Mouse (Mus musculus) erythroblast, embryonic 14.5 days (primary cell): Measurements from ENCODE around the gene Rnf150. TPM values are rescaled to one million over a fixed set of nuclear protein-coding genes. Genes with fewer than 3 reads are reported as not detected.
"Not testable (repeated sequence)": the region's sequence is repeated elsewhere in the genome, so short reads cannot be mapped to it uniquely, and the experiment has no call there.

Experiments
- H3K27me3 ChIP-seq: 2 replicates; pipeline ENCODE4 v1.6.1; 2012; ENCODE audit warnings: inconsistent platforms; ENCODE audit not compliant: control insufficient read depth
- H3K36me3 ChIP-seq: 2 replicates; pipeline ENCODE4 v1.6.1; 2012; ENCODE audit warnings: mild to moderate bottlenecking, inconsistent platforms; ENCODE audit not compliant: control insufficient read depth
- H3K4me1 ChIP-seq: 2 replicates; pipeline ENCODE4 v1.6.1; 2012; ENCODE audit warnings: inconsistent platforms; ENCODE audit not compliant: control insufficient read depth
- H3K4me3 ChIP-seq: replicated peaks from 2 replicates; pipeline ENCODE3; 2012; ENCODE audit warnings: moderate library complexity, mild to moderate bottlenecking, inconsistent platforms
- H3K9me3 ChIP-seq: 2 replicates; pipeline ENCODE4 v1.6.1; 2012; ENCODE audit warnings: low read length, inconsistent platforms, mixed read lengths; ENCODE audit not compliant: control insufficient read depth
- GATA1 ChIP-seq: IDR thresholded peaks from 2 replicates; pipeline ENCODE4 v1.6.1; 2012; ENCODE audit warnings: low read length, inconsistent platforms, mixed read lengths
- TAL1 ChIP-seq: IDR thresholded peaks from 3 replicates; pipeline ENCODE4 v1.6.1; 2012; ENCODE audit warnings: low read length, inconsistent platforms, mixed read lengths
- polyA plus RNA-seq: library from polyadenylated mRNA; stranded (reverse); fragments of >175 nt; gene quantifications from 2 replicates; pipeline ENCODE4 v1.2.3, GENCODE M21; 2012

The Rnf150 gene
- polyA plus RNA-seq, 1 experiment = not detected

GRCm38 (mm10) chr8:83067906-83068305 is 204.8 kb downstream of the Rnf150 start:
- TF ChIP-seq TAL1 (no peak), GATA1 (no peak)
- Histone ChIP-seq H3K9me3 (no peaks in the 10 kb centered on the region), H3K27me3 (no peaks in the 10 kb centered on the region), H3K4me1 (no peaks in the 10 kb centered on the region), H3K4me3 (no peak overlapping the region), H3K36me3 (no peaks in the 10 kb centered on the region)

GRCm38 (mm10) chr8:83074248-83074647 is 211.1 kb downstream of the Rnf150 start:
- no peaks in the 10 kb centered on the region for H3K4me1 ChIP-seq
- TF ChIP-seq TAL1 (no peak), GATA1 (no peak)
- no peak overlapping the region for H3K4me3 ChIP-seq
- no peaks in the 10 kb centered on the region for H3K36me3 ChIP-seq
- no peaks in the 10 kb centered on the region for H3K27me3 ChIP-seq
- H3K9me3 ChIP-seq = no peaks in the 10 kb centered on the region

GRCm38 (mm10) chr8:83076621-83077020 is 213.5 kb downstream of the Rnf150 start:
- H3K4me1 ChIP-seq = no peaks in the 10 kb centered on the region
- H3K4me3 ChIP-seq = no peak overlapping the region
- no peaks in the 10 kb centered on the region for H3K27me3 ChIP-seq
- TF ChIP-seq TAL1 = no peak
- no peak for TF ChIP-seq GATA1
- H3K36me3 ChIP-seq = no peaks in the 10 kb centered on the region
- no peaks in the 10 kb centered on the region for H3K9me3 ChIP-seq

GRCm38 (mm10) chr8:83077329-83077728 is 214.2 kb downstream of the Rnf150 start:
- no peak for TF ChIP-seq GATA1
- TF ChIP-seq TAL1 = no peak
- H3K9me3 ChIP-seq = no peaks in the 10 kb centered on the region
- no peaks in the 10 kb centered on the region for H3K36me3 ChIP-seq
- no peak overlapping the region for H3K4me3 ChIP-seq
- H3K27me3 ChIP-seq = no peaks in the 10 kb centered on the region
- H3K4me1 ChIP-seq = no peaks in the 10 kb centered on the region

- TF ChIP-seq GATA1 = no peak
- TF ChIP-seq TAL1 = no peak
- Histone ChIP-seq H3K27me3 (no peaks in the 10 kb centered on the region), H3K4me1 (no peaks in the 10 kb centered on the region), H3K9me3 (no peaks in the 10 kb centered on the region), H3K36me3 (no peaks in the 10 kb centered on the region), H3K4me3 (no peak overlapping the region)
These were observed 215.8 kb downstream of the Rnf150 start for GRCm38 (mm10) chr8:83078701-83079533.

- H3K27me3 ChIP-seq = no peaks in the 10 kb centered on the region
- H3K4me3 ChIP-seq = no peak overlapping the region
- TF ChIP-seq TAL1 (no peak), GATA1 (no peak)
- H3K9me3 ChIP-seq = no peaks in the 10 kb centered on the region
- H3K4me1 ChIP-seq = no peaks in the 10 kb centered on the region
- H3K36me3 ChIP-seq = no peaks in the 10 kb centered on the region
These were observed 216.3 kb downstream of the Rnf150 start for GRCm38 (mm10) chr8:83079534-83079844.

- Histone ChIP-seq H3K4me1 (no peaks in the 10 kb centered on the region), H3K4me3 (no peak overlapping the region), H3K36me3 (no peaks in the 10 kb centered on the region), H3K9me3 (no peaks in the 10 kb centered on the region), H3K27me3 (no peaks in the 10 kb centered on the region)
- TF ChIP-seq TAL1 = no peak
- TF ChIP-seq GATA1 = no peak
These were observed 218.1 kb downstream of the Rnf150 start for GRCm38 (mm10) chr8:83081266-83081665.

- not testable (repeated sequence) for H3K9me3 ChIP-seq, H3K4me3 ChIP-seq, H3K4me1 ChIP-seq, H3K36me3 ChIP-seq, H3K27me3 ChIP-seq
These were observed 218.7 kb downstream of the Rnf150 start for GRCm38 (mm10) chr8:83081806-83082205.

GRCm38 (mm10) chr8:83082251-83082650 is 219.1 kb downstream of the Rnf150 start:
- Histone ChIP-seq H3K4me3 (no peak overlapping the region), H3K36me3 (no peaks in the 10 kb centered on the region), H3K4me1 (no peaks in the 10 kb centered on the region), H3K27me3 (no peaks in the 10 kb centered on the region), H3K9me3 (no peaks in the 10 kb centered on the region)
- TF ChIP-seq GATA1 = no peak
- no peak for TF ChIP-seq TAL1

- Histone ChIP-seq H3K36me3 (no peaks in the 10 kb centered on the region), H3K9me3 (no peaks in the 10 kb centered on the region), H3K4me1 (no peaks in the 10 kb centered on the region), H3K4me3 (no peak overlapping the region), H3K27me3 (no peaks in the 10 kb centered on the region)
- TF ChIP-seq TAL1 (no peak), GATA1 (no peak)
These were observed 220.3 kb downstream of the Rnf150 start for GRCm38 (mm10) chr8:83083452-83083851.
